Mouse (Mus musculus): ENCODE measurements around the gene Pex1. TPM values are rescaled to one million over a fixed set of nuclear protein-coding genes. Genes with fewer than 3 reads are reported as not detected.

Gene Pex1
- polyA plus RNA-seq (2014; fragmentation: Illumina TruSeq; extraction: RNeasy Lipid Tissue Mini Kit (QIAGEN cat#74804); ENCODE audit: low read depth, low replicate concordance): 36.7 TPM

DNA sequence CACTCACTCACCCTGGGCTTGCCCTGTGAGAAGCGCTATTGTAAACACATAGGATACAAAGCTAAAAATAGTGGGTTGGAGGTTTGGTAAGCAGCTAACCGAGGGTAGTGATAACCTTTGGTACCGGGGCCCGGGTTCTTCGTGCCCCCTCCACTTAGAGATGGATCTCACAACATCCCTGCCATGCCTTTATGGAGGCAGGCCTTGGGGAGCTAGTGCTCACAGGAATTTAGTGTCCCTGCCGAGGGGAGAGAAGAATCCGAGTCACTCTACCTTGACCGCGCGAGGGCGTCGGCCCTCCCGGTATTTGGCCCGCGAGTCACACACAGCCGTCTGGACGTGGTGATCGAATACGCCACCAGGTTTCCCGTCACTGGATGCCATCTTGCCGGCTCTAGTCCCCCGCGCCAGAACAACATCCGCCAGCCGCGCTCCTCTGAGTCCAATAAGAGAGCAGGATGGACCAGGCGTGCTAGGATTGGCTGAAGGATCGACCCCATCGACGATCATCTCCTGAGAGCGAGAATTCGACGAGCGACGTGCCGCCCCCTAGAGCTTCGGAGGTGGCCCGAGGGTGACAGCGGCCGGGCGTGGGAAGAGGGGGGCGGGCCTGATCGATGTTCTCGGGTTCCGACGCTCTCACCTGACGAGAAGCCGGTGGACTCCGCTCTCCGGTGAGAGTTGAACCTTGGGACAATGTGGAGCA is at the start of gene Pex1:
Gene Pex1, plus strand, starts transcription at position 374 of the 706 bp plus-strand sequence.

DNA sequence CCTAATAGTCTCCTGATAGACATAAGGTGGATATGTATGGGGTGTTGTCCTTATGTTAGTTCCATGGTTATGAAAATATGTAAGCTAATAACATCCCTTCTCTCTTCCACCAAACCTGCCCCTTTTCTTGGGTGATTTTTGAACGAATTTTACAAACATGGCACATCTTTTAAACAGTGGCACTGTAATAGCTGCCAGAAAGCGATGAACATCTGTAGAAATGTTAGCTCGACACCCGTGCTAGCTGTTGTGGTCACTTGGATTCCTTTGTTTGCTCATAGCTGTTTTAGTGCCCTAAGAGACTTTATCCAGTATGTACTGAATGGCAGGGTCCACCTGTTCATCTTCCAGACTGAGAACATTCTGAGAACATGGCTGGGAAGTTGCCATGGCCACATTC is 24.6 kb upstream of the Pex1 start, which contains the start of gene 1700109H08Rik:
Gene 1700109H08Rik, plus strand, starts transcription at position 301 of the 400 bp plus-strand sequence.

GRCm38 (mm10) chr5:3596399-3596766 is 517 bp downstream of the Pex1 start, which contains the start of gene Rbm48:
Gene Rbm48 (minus strand): TSS chr5:3596585.

GRCm38 (mm10) chr5:3650881-3651280 is 55.0 kb downstream of the Pex1 start, which contains the start of gene Tmbim7:
Gene Tmbim7 (plus strand): TSS chr5:3651181.

GRCm38 (mm10) chr5:3657085-3657484 is 61.2 kb downstream of the Pex1 start, which contains the start of gene Gatad1:
Gene Gatad1 (minus strand): TSS chr5:3657185.

Other genes with a start within 250 kb of the Pex1 start
- 66.0 TPM for gene Fam133b, start 52.2 kb upstream of the Pex1 start, polyA plus RNA-seq (2014; fragmentation: Illumina TruSeq; extraction: RNeasy Lipid Tissue Mini Kit (QIAGEN cat#74804); ENCODE audit: low read depth, low replicate concordance)
- 3.1 TPM for gene 1700109H08Rik, start 24.5 kb upstream of the Pex1 start, polyA plus RNA-seq (2014; fragmentation: Illumina TruSeq; extraction: RNeasy Lipid Tissue Mini Kit (QIAGEN cat#74804); ENCODE audit: low read depth, low replicate concordance)
- 24.1 TPM for gene Rbm48, start 519 bp downstream of the Pex1 start, polyA plus RNA-seq (2014; fragmentation: Illumina TruSeq; extraction: RNeasy Lipid Tissue Mini Kit (QIAGEN cat#74804); ENCODE audit: low read depth, low replicate concordance)
- not detected for gene Tmbim7, start 55.1 kb downstream of the Pex1 start, polyA plus RNA-seq (2014; fragmentation: Illumina TruSeq; extraction: RNeasy Lipid Tissue Mini Kit (QIAGEN cat#74804); ENCODE audit: low read depth, low replicate concordance)
- 253 TPM for gene Gatad1, start 61.1 kb downstream of the Pex1 start, polyA plus RNA-seq (2014; fragmentation: Illumina TruSeq; extraction: RNeasy Lipid Tissue Mini Kit (QIAGEN cat#74804); ENCODE audit: low read depth, low replicate concordance)
- 88.5 TPM for gene Ankib1, start 206.9 kb downstream of the Pex1 start, polyA plus RNA-seq (2014; fragmentation: Illumina TruSeq; extraction: RNeasy Lipid Tissue Mini Kit (QIAGEN cat#74804); ENCODE audit: low read depth, low replicate concordance)
- 147 TPM for gene Krit1, start 207.1 kb downstream of the Pex1 start, polyA plus RNA-seq (2014; fragmentation: Illumina TruSeq; extraction: RNeasy Lipid Tissue Mini Kit (QIAGEN cat#74804); ENCODE audit: low read depth, low replicate concordance)
- gene Lrrd1, start 249.1 kb downstream of the Pex1 start, polyA plus RNA-seq (2014; fragmentation: Illumina TruSeq; extraction: RNeasy Lipid Tissue Mini Kit (QIAGEN cat#74804); ENCODE audit: low read depth, low replicate concordance): not detected

Data from adrenal gland, adult 10 weeks (tissue).